Mouse (Mus musculus): Measurements from ENCODE around the gene Dapp1.
"Not testable (repeated sequence)": the region's sequence is repeated elsewhere in the genome, so short reads cannot be mapped to it uniquely, and the experiment has no call there.

The Dapp1 gene

GRCm38 (mm10) chr3:137918172-137918931 lies 63.0 kb downstream of the Dapp1 start, which contains the start of gene Lamtor3:
TSS of gene Lamtor3 (plus strand) at chr3:137918506.
- peak; percentile 87 for DNase-seq

- DNase-seq: no peak
Measured at GRCm38 (mm10) chr3:137917694-137918171, 63.6 kb downstream of the Dapp1 start.

GRCm38 (mm10) chr3:137914567-137914966 lies 66.8 kb downstream of the Dapp1 start:
- not testable (repeated sequence) for DNase-seq

- no peak for DNase-seq
Measured at GRCm38 (mm10) chr3:137913093-137913492, 68.3 kb downstream of the Dapp1 start.

- peak; percentile 26 for DNase-seq
Measured at GRCm38 (mm10) chr3:137900149-137900548, 81.2 kb downstream of the Dapp1 start.

GRCm38 (mm10) chr3:137897685-137898084 lies 83.7 kb downstream of the Dapp1 start:
- no peak for DNase-seq

DNA sequence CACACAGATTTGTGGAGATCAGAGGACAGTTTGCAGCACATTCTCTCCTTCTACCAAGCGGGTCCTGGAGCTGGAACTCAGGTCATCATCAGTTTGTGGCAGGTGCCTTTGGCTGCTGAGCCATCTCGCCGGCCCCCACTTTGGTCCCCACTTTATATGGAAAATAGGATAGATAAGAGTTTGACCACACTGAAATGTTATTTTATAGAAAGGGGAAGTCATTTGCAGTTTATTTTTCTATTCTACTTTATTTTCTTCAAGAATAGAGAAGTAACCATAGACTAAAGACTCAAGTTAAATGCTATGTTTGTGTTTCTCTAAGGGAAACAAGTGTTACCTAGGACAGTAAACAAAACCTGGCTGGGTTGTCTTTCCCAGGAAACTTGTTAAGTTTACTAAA lies 84.5 kb downstream of the Dapp1 start:
- no peak for DNase-seq

DNA sequence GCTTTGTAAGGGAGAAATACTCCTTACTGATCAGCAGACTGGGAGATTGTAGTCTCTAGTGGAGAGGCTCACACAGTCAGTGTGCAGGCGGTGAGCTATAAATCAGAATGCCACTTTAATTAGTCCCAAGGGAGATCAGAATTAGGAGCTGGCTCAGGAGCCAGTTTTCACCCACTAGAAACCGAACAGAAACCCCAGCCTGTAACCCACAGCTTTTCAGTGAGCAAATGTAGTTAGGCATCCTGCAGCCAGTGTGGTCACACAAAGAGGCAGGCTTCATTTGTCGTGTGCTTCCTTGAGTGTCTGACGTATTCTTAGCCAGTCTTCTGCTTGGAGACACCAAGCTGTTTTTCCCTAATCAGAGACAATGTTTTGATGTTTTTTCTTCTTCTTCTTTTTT lies 85.0 kb downstream of the Dapp1 start:
- DNase-seq: no peak

- no peak for DNase-seq
Measured at GRCm38 (mm10) chr3:137895196-137895595, 86.1 kb downstream of the Dapp1 start.

- DNase-seq: no peak
Measured at GRCm38 (mm10) chr3:137893789-137894188, 87.6 kb downstream of the Dapp1 start.

DNA sequence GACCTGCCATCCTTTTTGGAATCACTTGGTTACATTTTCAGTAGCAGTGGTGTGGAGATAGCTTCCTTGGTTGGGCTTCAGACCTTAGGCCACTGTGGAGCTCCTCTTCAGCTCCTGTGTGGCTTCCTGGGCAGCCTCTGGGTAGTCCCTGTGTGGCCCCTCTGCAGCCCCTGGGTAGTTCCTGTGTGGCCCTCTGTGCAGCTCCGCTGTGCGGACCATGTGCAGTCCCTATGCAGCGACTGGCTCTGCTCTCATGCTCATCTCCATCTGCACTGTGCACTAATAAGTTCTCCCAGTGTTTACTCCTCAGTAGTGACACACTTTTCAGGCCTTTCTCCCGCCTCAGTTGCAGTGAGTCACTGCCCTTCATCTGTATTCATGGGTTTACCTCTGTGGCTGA lies 89.2 kb downstream of the Dapp1 start:
- no peak for DNase-seq

DNA sequence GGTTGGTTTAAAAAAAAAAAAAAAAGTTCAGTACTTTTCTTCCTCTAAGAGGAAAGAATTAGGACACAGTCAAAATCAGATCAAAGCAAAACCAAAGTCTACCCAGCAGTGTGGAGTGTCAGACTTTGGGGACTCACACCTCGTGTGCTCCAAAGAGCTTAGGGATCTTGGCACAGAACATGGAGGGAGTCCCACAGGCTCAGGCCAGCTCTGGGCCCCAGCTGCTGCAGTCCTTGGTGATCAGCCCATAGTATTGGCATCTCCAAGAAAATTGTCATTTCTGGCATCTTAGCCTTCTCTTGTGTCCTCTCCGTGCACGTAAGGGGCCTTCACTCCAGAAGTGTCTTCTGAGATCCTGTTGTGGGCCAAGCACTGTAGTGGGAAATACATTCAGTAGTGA lies 90.3 kb downstream of the Dapp1 start:
- no peak for DNase-seq

DNA sequence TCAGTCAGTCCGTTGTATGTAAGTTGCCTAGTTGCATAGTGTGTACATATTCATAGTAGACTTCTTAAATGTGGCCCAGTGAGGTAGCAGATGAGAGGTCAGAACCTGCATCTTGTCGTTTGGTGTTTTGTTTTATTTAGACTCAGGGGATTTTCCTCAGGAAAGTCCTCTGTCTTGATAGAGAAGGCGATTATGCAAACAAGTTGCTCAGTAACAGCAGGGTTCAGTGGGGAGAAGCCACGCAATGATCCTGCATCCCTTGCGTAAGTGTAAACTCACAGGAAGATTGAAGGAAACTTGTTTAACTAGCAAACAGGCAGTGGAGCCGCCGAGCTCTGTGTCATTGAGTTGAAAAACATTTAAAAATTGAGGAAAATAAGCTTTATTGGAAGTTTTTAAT lies 93.4 kb downstream of the Dapp1 start:
- DNase-seq: no peak

DNA sequence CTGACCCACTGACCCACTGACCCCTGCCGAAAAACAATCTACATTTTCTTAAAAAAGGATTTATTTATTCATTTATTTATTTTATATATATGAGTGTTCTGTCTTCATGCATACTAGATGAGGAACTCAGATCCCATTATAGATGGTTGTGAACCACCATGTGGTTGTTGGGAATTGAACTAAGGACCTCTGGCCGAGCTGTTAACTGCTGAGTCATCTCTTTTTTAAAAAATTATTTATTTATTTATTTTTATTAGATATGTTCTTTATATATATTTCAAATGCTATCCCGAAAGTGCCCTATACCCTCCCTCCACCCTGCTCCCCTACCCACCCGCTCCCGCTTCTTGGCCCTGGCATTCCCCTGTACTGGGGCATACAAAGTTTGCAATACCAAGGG lies 100.3 kb downstream of the Dapp1 start:
- no peak for DNase-seq
